Mouse (Mus musculus): Measurements from ENCODE around the gene Gpr27.

- no peak for TF ChIP-seq POLR2A (IDR thresholded peaks at IDR 0.05; ENCODE audit: low read depth, low read length)
- TF ChIP-seq CTCF (IDR thresholded peaks at IDR 0.05; ENCODE audit: extremely low read depth, insufficient read length, insufficient replicate concordance, low read depth, low read length): no peak
Observed at GRCm38 (mm10) chr6:99726576-99727303, 34.3 kb downstream of the Gpr27 start.

All from small intestine, adult 2 months (tissue).